Mouse (Mus musculus): ENCODE measurements around the gene Il17ra. TPM values are rescaled to one million over a fixed set of nuclear protein-coding genes. Genes with fewer than 3 reads are reported as not detected.
A peak's percentile ranks its signal among the peaks of the same experiment; 100 is the strongest.

Il17ra gene
- total RNA-seq, 2 experiments from 2014 or later: 4.1 to 7.2 TPM

DNA sequence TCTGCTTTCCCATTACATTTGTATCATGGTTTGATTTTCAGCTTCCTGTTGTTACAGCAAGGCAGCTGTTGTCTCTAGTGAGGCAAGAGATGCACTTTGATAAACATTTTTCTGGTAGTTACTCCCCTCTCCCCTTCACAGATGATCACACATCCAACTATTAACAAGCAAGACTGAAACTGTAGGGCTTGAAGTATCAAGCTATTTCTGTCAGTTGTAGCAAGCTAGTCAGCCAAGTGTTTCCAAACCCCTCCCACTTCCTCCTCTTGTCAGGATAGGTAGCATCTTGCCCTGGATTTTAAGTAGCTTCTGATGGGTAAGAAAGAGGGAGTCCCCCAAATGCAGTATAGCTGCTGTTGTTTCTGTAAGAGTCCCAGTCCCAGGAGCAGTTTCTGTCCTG, 6.7 kb downstream of the Il17ra start:
- DNase-seq (ENCODE audit: extremely low spot score in 1 of 2, low spot score in 1 of 2): no peak

DNA sequence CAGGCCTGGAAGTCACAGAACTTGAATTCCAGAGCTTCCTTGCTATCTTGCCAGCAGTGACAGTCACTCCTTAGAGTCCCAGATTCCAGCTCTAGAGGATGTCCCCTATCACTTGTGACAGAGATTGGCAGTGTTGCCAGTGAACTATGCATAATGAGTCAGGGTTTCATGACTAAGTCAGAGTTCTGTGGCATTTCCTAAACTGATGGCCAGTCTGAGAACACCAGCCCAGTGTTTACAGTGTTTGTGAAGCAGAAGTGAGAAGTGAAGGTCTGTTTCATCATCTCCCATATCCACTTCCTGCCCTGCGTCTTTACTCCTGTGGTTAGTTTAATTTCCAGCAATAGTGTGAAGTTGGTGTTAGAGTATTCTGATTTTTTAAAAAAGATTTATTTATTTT, 7.6 kb downstream of the Il17ra start:
- no peak for DNase-seq (ENCODE audit: extremely low spot score in 1 of 2, low spot score in 1 of 2)

DNA sequence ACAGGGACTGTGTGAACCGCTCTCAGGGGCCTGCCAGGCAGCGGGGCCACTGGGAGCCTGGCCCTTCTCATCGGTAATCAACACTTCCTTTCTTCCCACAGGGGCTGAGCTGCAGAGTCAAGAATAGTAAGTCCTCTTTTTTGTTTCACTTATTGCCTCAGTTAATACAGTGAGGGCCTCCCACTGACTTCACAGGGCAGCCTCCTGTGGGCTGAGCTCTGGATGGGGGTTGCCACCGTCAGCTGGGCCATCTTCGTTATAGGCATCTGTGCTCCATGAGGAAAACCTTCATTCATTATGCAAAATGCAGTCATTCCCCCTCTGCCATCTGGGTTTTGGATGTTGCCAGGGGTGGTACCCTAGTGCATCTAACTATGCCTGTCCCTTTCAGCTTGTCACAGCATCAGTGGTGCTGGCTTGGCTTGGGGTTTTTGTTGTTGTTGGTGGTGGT, 9.0 kb downstream of the Il17ra start:
- no peak for DNase-seq (ENCODE audit: extremely low spot score in 1 of 2, low spot score in 1 of 2)

DNA sequence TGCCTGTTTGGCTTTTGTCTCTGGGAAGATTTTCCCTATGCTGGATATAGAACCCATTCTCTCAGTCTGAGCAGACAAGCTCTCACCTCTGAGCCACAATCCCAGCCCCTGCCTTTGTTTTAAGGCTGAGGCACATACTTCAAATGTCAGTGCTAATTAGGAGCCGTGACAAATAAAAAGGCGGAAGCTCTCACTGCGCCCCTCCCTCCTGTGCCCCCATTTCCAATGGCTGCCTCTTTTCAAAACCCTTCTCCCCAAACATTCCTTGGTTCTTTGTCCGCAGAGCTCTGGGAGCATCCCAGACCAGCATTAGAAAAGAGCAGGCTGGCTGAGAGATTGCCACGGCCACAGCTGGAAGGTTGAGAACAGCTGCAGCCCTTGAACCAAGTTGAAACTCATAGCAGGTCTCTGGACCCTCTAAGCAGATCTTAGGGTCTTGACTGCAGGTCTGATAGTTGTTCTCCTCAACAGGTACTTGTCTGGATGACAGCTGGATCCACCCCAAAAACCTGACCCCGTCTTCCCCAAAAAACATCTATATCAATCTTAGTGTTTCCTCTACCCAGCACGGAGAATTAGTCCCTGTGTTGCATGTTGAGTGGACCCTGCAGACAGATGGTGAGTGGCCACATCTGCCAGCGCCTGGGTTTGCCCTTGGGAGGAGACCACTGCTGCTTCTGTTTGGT, 9.6 kb downstream of the Il17ra start:
- DNase-seq (ENCODE audit: extremely low spot score in 1 of 2, low spot score in 1 of 2): no peak

DNA sequence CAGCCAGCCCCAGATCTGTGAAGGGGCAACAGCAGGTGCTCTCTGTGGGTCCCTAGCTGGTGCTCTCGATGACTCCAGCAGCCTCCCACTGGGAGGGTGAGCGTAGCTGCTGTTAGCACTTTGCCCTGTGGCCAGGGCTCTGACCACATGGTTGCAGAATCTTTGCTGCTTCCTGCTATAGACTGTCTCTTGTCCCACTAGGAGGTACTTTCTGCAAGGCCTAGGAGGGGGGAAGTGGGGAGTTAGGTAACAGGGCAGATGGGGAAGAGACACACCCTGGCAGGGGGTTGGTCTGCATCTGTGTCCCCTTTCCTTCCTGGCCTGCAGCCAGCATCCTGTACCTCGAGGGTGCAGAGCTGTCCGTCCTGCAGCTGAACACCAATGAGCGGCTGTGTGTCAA, 10.4 kb downstream of the Il17ra start:
- no peak for DNase-seq (ENCODE audit: extremely low spot score in 1 of 2, low spot score in 1 of 2)

DNA sequence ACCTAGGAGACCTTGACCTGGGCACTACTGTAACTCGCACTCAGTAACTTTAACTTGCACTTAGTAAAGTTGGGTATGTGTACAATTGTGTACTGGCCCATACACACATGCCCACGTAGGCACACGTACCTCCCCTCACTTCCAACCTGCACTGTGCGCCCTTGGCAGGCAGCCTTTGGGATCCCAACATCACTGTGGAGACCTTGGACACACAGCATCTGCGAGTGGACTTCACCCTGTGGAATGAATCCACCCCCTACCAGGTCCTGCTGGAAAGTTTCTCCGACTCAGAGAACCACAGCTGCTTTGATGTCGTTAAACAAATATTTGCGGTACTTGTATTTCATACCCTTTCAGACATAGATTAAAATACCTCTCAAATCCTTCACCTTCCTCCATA, 12.2 kb downstream of the Il17ra start:
- no peak for DNase-seq (ENCODE audit: extremely low spot score in 1 of 2, low spot score in 1 of 2)

DNA sequence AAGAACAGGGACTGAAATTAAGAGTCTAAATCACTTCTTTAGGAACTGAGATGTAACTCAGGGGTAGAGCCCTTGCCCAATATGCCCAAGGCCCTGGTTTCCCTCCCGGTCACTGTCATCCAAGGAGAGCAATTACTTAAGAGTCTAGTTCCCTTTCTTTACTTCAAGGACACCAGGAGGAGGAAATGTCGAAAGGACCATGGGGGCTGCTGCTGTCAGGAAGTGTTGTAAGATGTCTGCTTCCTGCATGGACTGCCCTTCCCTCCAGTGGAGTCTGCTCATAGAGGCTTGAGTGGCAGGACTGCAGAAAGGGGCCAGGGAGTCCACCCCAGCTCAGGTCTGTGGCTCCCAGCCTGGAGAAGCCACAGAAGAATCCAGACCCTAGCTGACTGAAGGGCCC, 16.3 kb downstream of the Il17ra start:
- no peak for DNase-seq (ENCODE audit: extremely low spot score in 1 of 2, low spot score in 1 of 2)

DNA sequence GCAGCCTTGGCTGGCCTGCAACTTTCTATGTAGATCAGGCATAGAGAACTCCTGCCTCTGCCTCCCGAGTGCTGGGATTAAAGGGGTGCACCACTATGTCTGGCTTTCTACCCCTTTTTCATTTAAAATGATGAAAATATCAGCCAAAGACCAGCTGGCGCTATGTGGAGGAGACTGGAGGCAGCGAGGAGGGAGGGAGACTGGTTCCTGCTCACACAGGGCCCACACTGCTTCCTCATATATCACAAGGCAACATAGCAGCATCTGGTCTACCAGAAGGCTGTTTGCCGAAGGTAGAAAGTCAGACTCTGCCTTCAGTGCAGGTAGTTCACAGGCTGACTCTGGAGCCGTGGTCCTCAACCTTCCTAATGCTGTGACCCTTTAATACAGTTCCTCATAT, 17.3 kb downstream of the Il17ra start:
- no peak for DNase-seq (ENCODE audit: extremely low spot score in 1 of 2, low spot score in 1 of 2)

DNA sequence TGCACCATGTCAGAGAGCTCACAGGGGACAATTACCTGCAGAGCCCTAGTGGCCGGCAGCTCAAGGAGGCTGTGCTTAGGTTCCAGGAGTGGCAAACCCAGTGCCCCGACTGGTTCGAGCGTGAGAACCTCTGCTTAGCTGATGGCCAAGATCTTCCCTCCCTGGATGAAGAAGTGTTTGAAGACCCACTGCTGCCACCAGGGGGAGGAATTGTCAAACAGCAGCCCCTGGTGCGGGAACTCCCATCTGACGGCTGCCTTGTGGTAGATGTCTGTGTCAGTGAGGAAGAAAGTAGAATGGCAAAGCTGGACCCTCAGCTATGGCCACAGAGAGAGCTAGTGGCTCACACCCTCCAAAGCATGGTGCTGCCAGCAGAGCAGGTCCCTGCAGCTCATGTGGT, 18.5 kb downstream of the Il17ra start:
- DNase-seq (ENCODE audit: extremely low spot score in 1 of 2, low spot score in 1 of 2): no peak

DNA sequence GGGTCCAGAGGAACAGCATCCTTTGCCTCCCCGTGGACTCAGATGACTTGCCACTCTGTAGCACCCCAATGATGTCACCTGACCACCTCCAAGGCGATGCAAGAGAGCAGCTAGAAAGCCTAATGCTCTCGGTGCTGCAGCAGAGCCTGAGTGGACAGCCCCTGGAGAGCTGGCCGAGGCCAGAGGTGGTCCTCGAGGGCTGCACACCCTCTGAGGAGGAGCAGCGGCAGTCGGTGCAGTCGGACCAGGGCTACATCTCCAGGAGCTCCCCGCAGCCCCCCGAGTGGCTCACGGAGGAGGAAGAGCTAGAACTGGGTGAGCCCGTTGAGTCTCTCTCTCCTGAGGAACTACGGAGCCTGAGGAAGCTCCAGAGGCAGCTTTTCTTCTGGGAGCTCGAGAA, 19.0 kb downstream of the Il17ra start:
- DNase-seq (ENCODE audit: extremely low spot score in 1 of 2, low spot score in 1 of 2): no peak

DNA sequence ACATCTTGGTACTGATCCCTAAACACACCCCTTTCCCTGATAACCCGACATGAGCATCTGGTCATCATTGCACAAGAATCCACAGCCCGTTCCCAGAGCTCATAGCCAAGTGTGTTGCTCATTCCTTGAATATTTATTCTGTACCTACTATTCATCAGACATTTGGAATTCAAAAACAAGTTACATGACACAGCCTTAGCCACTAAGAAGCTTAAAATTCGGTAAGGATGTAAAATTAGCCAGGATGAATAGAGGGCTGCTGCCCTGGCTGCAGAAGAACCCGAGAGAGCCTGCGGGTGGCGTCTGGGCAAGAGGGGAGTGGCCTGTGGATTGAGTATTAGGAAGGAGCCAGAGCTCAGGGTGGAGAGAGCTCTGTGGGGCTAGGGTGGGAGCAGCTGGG, 19.7 kb downstream of the Il17ra start:
- no peak for DNase-seq (ENCODE audit: extremely low spot score in 1 of 2, low spot score in 1 of 2)

DNA sequence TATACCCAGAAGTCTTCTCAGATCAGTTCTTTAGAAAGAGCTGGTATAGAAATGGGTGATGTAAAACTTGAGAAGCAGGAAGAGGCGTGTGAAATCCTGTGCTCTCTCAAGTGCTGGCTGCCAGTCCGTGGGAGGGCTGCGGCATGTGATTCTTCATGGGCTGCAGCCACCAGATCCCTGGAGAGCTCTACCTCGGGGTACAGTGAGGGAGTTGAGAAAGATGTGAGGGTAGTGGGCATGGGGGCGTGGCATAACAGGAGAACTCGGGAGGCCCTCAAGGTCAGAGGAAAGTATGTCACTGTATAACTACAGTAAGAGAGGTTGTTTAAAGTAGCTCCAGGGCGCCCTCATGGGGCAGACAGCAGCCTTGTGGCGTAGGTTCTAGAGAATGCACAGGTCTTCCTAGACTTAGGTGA, 20.2 kb downstream of the Il17ra start:
- DNase-seq (ENCODE audit: extremely low spot score in 1 of 2, low spot score in 1 of 2): peak in 1 of 2 experiments; percentile 59

DNA sequence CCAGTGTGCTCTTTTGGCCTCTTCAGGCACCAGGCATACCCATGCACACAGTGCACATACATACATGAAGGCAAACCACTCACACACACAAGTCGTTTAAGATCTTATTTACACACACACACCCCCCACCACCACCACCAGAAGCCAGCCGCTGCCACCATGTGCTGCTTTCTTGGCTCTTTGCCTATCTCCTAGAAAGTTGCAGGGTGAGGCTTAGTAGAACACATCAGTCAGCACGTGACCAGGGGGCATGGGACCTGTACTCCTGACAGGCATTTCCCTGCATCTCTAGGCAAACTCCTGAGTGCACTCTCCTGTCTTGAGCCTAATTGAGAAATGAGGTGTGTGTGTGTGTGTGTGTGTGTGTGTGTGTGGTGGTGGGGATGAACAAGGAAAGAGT, 22.0 kb downstream of the Il17ra start:
- DNase-seq (ENCODE audit: extremely low spot score in 1 of 2, low spot score in 1 of 2): no peak

DNA sequence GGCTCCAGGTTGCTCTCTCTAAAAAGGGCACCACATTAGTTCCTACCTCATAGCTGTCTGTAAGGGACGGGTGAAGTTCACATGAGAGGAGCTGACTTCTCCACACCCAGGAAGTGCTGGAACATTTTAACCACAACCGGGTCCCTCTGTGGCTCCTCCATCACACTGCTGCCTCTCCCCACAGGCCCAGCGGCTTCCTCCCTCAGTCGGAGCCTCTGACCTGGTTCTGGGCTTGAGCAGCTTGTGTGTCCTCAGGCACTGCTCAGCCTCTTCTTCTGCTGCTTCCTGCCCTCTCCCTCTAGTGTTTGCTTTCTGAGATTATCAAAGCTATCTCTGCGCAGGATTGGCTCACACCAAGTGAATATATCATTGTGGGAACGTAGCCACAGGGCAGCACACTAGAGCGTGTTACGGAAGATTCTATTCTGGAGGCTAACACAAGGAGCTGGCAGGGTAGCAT, 23.0 kb downstream of the Il17ra start:
- no peak for DNase-seq (ENCODE audit: extremely low spot score in 1 of 2, low spot score in 1 of 2)

DNA sequence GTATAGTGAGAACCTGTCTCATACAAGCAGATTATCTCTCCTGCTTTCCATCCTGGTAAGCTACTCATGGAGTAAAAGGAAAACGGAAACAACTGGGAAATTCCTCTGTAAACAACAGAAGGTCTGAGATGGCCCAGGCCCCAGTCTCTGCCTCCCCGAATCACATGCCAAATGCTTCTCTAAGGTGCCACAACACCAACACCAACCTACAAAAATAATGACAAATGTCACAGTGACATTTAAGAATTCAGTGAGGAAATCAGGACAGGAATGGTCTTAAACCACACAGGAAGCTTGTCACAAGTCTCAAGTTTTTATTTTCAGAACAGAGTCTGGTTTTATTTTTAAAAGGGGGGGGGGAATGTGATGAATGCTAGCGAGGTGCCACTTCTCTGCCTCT, 25.6 kb downstream of the Il17ra start:
- DNase-seq (ENCODE audit: extremely low spot score in 1 of 2, low spot score in 1 of 2): no peak

DNA sequence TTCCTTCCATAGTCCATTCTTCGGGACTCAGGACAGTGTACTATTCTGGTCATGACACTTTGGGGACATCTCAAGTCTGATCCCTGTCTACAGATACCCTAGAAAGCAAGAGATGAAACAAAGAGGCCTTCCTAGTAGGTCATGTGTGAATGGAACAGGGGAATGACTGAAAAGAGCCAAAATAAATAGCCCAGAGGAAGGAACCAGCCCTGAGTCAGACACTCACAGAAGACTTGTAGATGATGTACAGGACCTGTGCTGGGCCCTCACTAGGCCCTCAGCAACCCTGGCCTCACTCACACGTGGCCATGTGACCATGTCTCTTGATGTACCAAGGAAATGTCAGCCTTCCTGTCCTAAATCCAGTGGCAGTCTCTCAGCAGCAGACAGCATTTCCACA, 26.4 kb downstream of the Il17ra start:
- no peak for DNase-seq (ENCODE audit: extremely low spot score in 1 of 2, low spot score in 1 of 2)

DNA sequence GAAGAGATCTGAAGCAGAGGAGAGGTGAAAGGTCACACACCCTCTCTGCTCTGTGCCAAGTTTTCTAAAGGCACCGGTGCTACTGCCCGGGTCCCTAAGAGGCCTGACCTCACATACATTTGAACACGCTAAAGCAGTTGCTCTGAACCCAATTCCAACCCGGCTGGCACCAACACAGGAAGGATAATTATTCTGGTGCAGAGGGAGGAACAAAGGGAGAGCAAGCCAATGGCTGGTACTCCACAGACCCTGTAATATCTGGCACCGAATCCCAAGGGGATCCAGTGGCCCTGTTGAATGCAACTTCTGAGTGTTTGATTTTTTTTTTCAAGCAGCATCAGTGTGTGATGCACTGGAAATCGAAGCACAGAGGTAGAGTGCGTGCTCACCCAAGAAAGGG, 28.0 kb downstream of the Il17ra start:
- no peak for DNase-seq (ENCODE audit: extremely low spot score in 1 of 2, low spot score in 1 of 2)

DNA sequence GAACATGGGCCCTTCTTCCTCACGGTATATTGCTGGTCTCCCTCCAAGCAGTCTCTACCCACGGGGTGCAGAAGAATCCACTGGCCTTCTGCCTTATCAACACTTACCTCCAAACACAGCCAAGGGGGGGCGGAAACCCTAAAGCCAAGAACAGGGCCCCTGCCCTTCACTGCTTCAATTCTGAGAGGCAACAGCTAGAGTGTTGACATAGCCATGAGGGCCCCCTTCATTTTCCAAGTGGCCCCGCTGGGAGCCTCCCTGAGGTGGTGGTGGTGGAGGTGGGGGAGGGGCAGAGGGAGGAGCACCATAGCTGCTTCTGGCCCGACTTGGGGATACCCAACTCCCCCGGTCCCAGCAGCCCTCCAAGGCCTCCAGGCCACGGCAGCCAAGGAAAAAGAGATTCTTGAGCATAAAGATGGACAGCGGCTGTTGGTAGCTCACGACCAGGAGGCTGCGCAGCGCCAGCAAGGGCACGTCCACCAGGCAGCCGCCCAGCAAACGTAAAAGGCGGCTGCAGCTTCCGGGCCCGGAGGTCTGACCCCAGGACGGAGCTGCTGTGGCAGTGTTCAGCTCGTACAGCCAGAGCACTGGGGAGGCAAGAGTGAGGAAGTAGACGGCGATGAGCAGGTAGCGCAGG, 28.9 kb downstream of the Il17ra start:
- DNase-seq (ENCODE audit: extremely low spot score in 1 of 2, low spot score in 1 of 2): no peak

DNA sequence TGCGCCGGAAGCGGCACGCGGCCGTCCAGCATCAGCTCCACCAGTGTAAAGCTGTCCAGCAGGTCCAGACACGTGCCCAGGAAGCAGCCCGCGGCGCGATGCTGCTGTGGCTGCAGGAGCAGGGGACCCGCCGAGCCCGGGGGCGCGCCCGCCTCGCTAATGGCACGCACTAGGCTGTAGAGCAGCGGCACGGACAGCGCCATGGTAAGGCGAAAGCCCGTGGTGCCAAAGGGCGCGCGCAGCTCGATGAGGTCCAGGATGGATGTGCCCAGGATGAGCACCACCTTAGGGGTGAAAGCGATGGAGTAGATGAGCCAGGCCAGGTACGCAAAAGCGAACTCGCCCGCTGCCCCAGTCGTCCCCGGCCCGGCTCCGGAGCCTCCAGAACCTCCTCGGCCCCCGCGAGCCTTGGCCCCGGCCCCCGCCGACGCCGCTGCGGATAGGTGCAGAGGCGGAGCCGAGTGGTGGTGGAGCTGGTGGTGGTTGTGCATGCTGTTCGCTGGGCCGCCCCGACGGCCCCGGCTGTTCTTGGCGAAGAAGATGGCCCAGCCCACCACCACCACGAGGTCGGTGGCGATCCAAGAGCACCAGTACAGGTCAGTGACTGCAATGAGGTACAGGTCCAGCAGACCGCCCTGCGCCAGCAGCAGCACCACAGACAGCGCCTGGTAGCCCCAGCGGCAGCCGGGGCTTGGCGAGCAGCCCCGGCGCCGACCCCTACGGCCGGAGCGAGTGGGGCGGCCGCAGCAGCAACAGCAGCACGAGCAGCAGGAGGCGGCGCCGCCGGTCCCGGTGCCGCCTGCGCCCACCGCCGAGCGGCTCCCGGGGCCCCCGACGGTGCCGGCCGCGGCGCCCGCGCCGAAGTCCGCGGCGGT, 29.7 kb downstream of the Il17ra start:
- no peak for DNase-seq (ENCODE audit: extremely low spot score in 1 of 2, low spot score in 1 of 2)

DNA sequence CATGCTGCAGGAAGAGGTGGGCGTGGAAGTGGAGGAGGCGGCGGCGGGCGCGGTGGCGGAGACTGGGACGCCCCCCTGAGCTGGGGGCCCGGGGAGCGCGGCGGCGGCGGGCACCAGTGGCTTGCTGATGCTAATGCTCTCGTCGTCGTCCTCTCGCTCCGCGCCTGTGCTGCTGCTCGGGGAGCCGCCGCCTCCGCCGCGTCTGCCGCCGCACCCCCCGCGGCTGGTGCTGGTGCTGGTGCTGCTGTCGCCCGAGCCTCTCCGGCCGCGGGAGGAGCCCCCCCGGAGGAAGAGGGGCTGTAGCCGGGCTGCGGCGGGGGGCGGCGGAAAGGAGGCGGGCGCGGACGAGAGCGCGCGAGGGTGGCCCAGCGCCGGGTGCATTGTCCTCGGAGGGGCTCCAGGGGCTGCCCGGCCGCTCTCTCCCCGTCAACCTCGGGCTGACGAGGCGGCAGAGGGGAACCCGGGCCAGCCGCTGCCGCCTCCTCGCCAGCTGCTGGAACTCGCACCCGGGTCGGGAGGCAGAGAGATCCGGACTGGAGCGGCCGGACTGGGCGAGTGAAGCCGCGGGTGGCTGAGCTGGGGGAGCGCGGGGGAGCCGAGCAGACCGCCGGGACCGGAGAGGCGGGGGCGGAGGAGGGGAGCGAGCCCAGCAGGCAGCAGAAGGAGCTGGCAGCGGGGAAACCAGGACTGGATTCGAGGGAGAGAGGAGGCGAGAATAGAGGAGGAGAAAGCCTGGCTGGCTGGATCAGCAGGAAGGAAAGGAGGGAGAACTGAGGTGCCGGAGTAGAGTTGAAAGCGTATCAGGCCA, 30.5 kb downstream of the Il17ra start, which contains the start of gene Tmem121b:
Gene Tmem121b, minus strand, starts transcription at position 434 of the 808 bp plus-strand sequence.
- DNase-seq (ENCODE audit: extremely low spot score in 1 of 2, low spot score in 1 of 2): peak; percentile 77 to 83

Data from layer of hippocampus, postnatal 25 days (tissue).